Mouse (Mus musculus) kidney, adult 2 months (tissue): ENCODE measurements around the gene Fam83g.

Experiments used
- CTCF ChIP-seq: fragments of 200-500 bp; conservative IDR thresholded peaks from 2 replicates; pipeline ENCODE4 v1.5.1; 2011; ENCODE audit warnings: low read depth, mild to moderate bottlenecking, control low read depth, low read length, moderate library complexity, mixed read lengths; ENCODE audit not compliant: insufficient read depth, insufficient read length
- POLR2A ChIP-seq: fragments of 200-500 bp; IDR thresholded peaks from one replicate; pipeline ENCODE4 v1.6.1; 2011; ENCODE audit warnings: low read depth, low read length, control low read depth

- TF ChIP-seq CTCF (no peak), POLR2A (no peak)
Observed at GRCm38 (mm10) chr11:61657432-61657831, 26.5 kb upstream of the Fam83g start.
